Mouse (Mus musculus): ENCODE data around the gene Tmem203.

DNA sequence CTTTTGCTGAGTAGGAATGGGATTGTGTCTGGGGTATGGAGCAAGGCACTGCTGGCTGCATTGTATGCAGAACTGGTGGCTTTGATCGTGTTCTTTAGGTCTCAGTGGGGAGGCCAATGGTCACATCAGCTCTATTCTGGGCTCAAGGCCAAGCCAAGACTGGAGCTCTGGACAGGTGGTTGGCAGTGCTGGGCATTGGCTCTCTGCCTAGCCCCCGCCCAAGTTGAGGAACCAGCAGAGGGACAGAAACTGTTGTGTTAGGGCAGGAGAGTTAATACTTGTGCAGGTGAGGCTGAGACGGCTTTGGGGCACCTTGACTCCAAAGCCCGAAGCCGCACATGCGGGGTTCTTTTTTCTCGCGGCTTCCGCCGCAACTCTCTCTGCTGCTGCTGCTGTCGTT, 34.4 kb downstream of the Tmem203 start, which contains the start of gene Lrrc26:
- TF ChIP-seq CTCF (IDR thresholded peaks at IDR 0.05; ENCODE audit: low read depth, low read length) (no peak), POLR2A (IDR thresholded peaks at IDR 0.05; ENCODE audit: extremely low read depth, insufficient read depth, low read length) (no peak)
